Mouse (Mus musculus) erythroblast, embryonic 14.5 days (primary cell): Measurements from ENCODE around the gene Tradd.

Experiments
- GATA1 ChIP-seq: IDR thresholded peaks from 2 replicates; pipeline ENCODE4 v1.6.1; 2012; ENCODE audit warnings: low read length, inconsistent platforms, mixed read lengths
- TAL1 ChIP-seq: IDR thresholded peaks from 3 replicates; pipeline ENCODE4 v1.6.1; 2012; ENCODE audit warnings: low read length, inconsistent platforms, mixed read lengths

- TF ChIP-seq TAL1 (no peak), GATA1 (no peak)
Observed at GRCm38 (mm10) chr8:105308428-105308827, 44.0 kb upstream of the Tradd start.
